Mouse (Mus musculus): ENCODE data around the gene Ckm. TPM values are rescaled to one million over a fixed set of nuclear protein-coding genes. Genes with fewer than 3 reads are reported as not detected.

Gene Ckm
- polyA plus RNA-seq, 1 experiment from 2014 or later = 25.2 TPM

GRCm38 (mm10) chr7:19410766-19411344, 6.3 kb downstream of the Ckm start:
- Histone ChIP-seq H3K4me2 (replicated peaks; ENCODE audit: low read depth) (no peak overlapping the region), H3K36me3 (ENCODE audit: control insufficient read depth, insufficient read depth) (no peaks in the 10 kb centered on the region), H3K9ac (ENCODE audit: low read depth, low read length) (no peak overlapping the region), H3K4me1 (replicated peaks; ENCODE audit: control insufficient read depth, insufficient read depth, low read length) (no peaks in the 10 kb centered on the region), H3K9me3 (ENCODE audit: control insufficient read depth) (no peaks in the 10 kb centered on the region), H3K27ac (ENCODE audit: low read depth, low read length) (no peak overlapping the region), H3K27me3 (replicated peaks; ENCODE audit: control insufficient read depth, insufficient read depth, low read length) (no peaks in the 10 kb centered on the region), H3K4me3 (ENCODE audit: low read depth, low read length) (no peak overlapping the region)
- no peak for ATAC-seq
- no peak for TF ChIP-seq CTCF (IDR thresholded peaks at IDR 0.05; ENCODE audit: low read depth)
- WGBS = 68% methylated on average over 11 of the region's 11 CpGs

GRCm38 (mm10) chr7:19411783-19412182, 7.2 kb downstream of the Ckm start:
- H3K27me3 ChIP-seq (replicated peaks; ENCODE audit: control insufficient read depth, insufficient read depth, low read length) = no peaks in the 10 kb centered on the region
- H3K36me3 ChIP-seq (ENCODE audit: control insufficient read depth, insufficient read depth) = no peaks in the 10 kb centered on the region
- no peaks in the 10 kb centered on the region for H3K4me1 ChIP-seq (replicated peaks; ENCODE audit: control insufficient read depth, insufficient read depth, low read length)
- ATAC-seq = no peak
- no peak overlapping the region for H3K4me2 ChIP-seq (replicated peaks; ENCODE audit: low read depth)
- no peak overlapping the region for H3K4me3 ChIP-seq (ENCODE audit: low read depth, low read length)
- no peak overlapping the region for H3K27ac ChIP-seq (ENCODE audit: low read depth, low read length)
- TF ChIP-seq CTCF (IDR thresholded peaks at IDR 0.05; ENCODE audit: low read depth) = no peak
- H3K9ac ChIP-seq (ENCODE audit: low read depth, low read length) = no peak overlapping the region
- 84% methylated on average over 5 of the region's 5 CpGs for WGBS
- H3K9me3 ChIP-seq (ENCODE audit: control insufficient read depth) = no peaks in the 10 kb centered on the region

- Histone ChIP-seq H3K36me3 (ENCODE audit: control insufficient read depth, insufficient read depth) (no peaks in the 10 kb centered on the region), H3K27me3 (replicated peaks; ENCODE audit: control insufficient read depth, insufficient read depth, low read length) (peaks cover 7% of the 10 kb centered on the region; the same call in 1 of the 2 replicates), H3K4me2 (replicated peaks; ENCODE audit: low read depth) (no peak overlapping the region), H3K27ac (ENCODE audit: low read depth, low read length) (no peak overlapping the region), H3K9ac (ENCODE audit: low read depth, low read length) (no peak overlapping the region), H3K4me1 (replicated peaks; ENCODE audit: control insufficient read depth, insufficient read depth, low read length) (no peaks in the 10 kb centered on the region), H3K9me3 (ENCODE audit: control insufficient read depth) (no peaks in the 10 kb centered on the region), H3K4me3 (ENCODE audit: low read depth, low read length) (no peak overlapping the region)
- no peak for TF ChIP-seq CTCF (IDR thresholded peaks at IDR 0.05; ENCODE audit: low read depth)
- 60% methylated on average over 3 of the region's 3 CpGs for WGBS
- no peak for ATAC-seq
Observed at GRCm38 (mm10) chr7:19413525-19413924, 8.9 kb downstream of the Ckm start.

GRCm38 (mm10) chr7:19416590-19416989, 12.0 kb downstream of the Ckm start:
- H3K36me3 ChIP-seq (ENCODE audit: control insufficient read depth, insufficient read depth) = no peaks in the 10 kb centered on the region
- 69% methylated on average over 15 of the region's 15 CpGs for WGBS
- no peak for ATAC-seq
- TF ChIP-seq CTCF (IDR thresholded peaks at IDR 0.05; ENCODE audit: low read depth) = no peak
- H3K4me2 ChIP-seq (replicated peaks; ENCODE audit: low read depth) = no peak overlapping the region
- H3K27ac ChIP-seq (ENCODE audit: low read depth, low read length) = no peak overlapping the region
- H3K4me3 ChIP-seq (ENCODE audit: low read depth, low read length) = no peak overlapping the region
- H3K27me3 ChIP-seq (replicated peaks; ENCODE audit: control insufficient read depth, insufficient read depth, low read length) = peaks cover 20% of the 10 kb centered on the region; the same call in 1 of the 2 replicates
- H3K9me3 ChIP-seq (ENCODE audit: control insufficient read depth) = no peaks in the 10 kb centered on the region
- H3K9ac ChIP-seq (ENCODE audit: low read depth, low read length) = no peak overlapping the region
- H3K4me1 ChIP-seq (replicated peaks; ENCODE audit: control insufficient read depth, insufficient read depth, low read length) = no peaks in the 10 kb centered on the region

DNA sequence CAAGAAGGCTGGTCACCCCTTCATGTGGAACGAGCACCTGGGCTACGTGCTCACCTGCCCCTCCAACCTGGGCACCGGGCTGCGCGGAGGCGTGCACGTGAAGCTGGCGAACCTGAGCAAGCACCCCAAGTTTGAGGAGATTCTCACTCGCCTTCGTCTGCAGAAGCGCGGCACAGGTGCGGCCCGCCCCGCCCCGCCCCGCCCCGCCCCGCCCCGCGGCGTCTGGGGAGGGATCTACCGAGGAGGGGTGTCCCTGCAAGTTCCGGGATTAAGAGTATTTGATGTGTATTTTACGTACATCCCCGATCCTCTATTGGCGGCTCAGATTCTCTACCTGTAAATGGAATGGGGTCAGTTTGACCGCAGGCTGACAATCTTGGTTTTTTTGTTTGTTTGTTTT, 15.5 kb downstream of the Ckm start:
- 3% methylated on average over 27 of the region's 28 CpGs for WGBS

GRCm38 (mm10) chr7:19420821-19421636, 16.5 kb downstream of the Ckm start:
- 11% methylated on average over 43 of the region's 43 CpGs for WGBS
- Histone ChIP-seq H3K27ac (ENCODE audit: low read depth, low read length) (no peak overlapping the region), H3K9me3 (ENCODE audit: control insufficient read depth) (no peaks in the 10 kb centered on the region), H3K4me3 (ENCODE audit: low read depth, low read length) (peak overlapping the region; percentile 13; the same call in 1 of the 2 replicates), H3K9ac (ENCODE audit: low read depth, low read length) (no peak overlapping the region), H3K4me1 (replicated peaks; ENCODE audit: control insufficient read depth, insufficient read depth, low read length) (no peaks in the 10 kb centered on the region), H3K36me3 (ENCODE audit: control insufficient read depth, insufficient read depth) (peaks cover 8% of the 10 kb centered on the region; the same call in 1 of the 2 replicates), H3K27me3 (replicated peaks; ENCODE audit: control insufficient read depth, insufficient read depth, low read length) (peaks cover 20% of the 10 kb centered on the region; the same call in 1 of the 2 replicates), H3K4me2 (replicated peaks; ENCODE audit: low read depth) (peak overlapping the region; percentile 64)
- peak; percentile 91 for ATAC-seq
- no peak for TF ChIP-seq CTCF (IDR thresholded peaks at IDR 0.05; ENCODE audit: low read depth)

More for the DNA sequence above, 15.5 kb downstream of the Ckm start:
- Histone ChIP-seq H3K9me3 (ENCODE audit: control insufficient read depth) (no peaks in the 10 kb centered on the region), H3K36me3 (ENCODE audit: control insufficient read depth, insufficient read depth) (no peaks in the 10 kb centered on the region), H3K4me3 (ENCODE audit: low read depth, low read length) (0 out of 2 replicates have a peak overlapping the region, but pooled peaks have one; percentile 9), H3K4me1 (replicated peaks; ENCODE audit: control insufficient read depth, insufficient read depth, low read length) (no peaks in the 10 kb centered on the region), H3K27me3 (replicated peaks; ENCODE audit: control insufficient read depth, insufficient read depth, low read length) (peaks cover 20% of the 10 kb centered on the region; the same call in 1 of the 2 replicates), H3K27ac (ENCODE audit: low read depth, low read length) (no peak overlapping the region), H3K4me2 (replicated peaks; ENCODE audit: low read depth) (peak overlapping the region; percentile 55), H3K9ac (ENCODE audit: low read depth, low read length) (no peak overlapping the region)
- TF ChIP-seq CTCF (IDR thresholded peaks at IDR 0.05; ENCODE audit: low read depth) = no peak
- no peak for ATAC-seq
